Mouse (Mus musculus) urinary bladder, postnatal 0 days (tissue): ENCODE results near the gene Gcdh. TPM values are rescaled to one million over a fixed set of nuclear protein-coding genes. Genes with fewer than 3 reads are reported as not detected.

Experiments used
- microRNA-seq: library from miRNA; unstranded; fragments of <30 nt; microRNA quantifications from one replicate; pipeline ENCODE4, GENCODE M21; 2016
- polyA plus RNA-seq: library from polyadenylated mRNA; unstranded; fragments of >200 nt; fragmentation: Nextera tagmentation; extraction: Ambion mirVana; gene quantifications from 2 replicates; pipeline ENCODE4 v1.2.1, GENCODE M21; 2015

Gene Gcdh
- polyA plus RNA-seq = 14.2 and 14.6 TPM in 2 replicates

GRCm38 (mm10) chr8:84893709-84894134 is at the start of gene Gcdh:
Gene Gcdh (minus strand): TSS chr8:84893921.

GRCm38 (mm10) chr8:84936962-84937546 is 43.3 kb upstream of the Gcdh start, which contains the start of gene Mast1:
Gene Mast1 (minus strand): TSS chr8:84937359.

GRCm38 (mm10) chr8:84908421-84909161 is 14.9 kb upstream of the Gcdh start, which contains the start of gene Dnase2a:
Gene Dnase2a (plus strand): TSS chr8:84908560.

GRCm38 (mm10) chr8:84901752-84902151 is 8.0 kb upstream of the Gcdh start, which contains the start of gene Klf1:
Gene Klf1 (plus strand): TSS chr8:84901928.

GRCm38 (mm10) chr8:84871376-84872308 is 22.1 kb downstream of the Gcdh start, which contains the start of gene Syce2:
Gene Syce2 (plus strand): TSS chr8:84872111.

GRCm38 (mm10) chr8:84856864-84857441 is 36.8 kb downstream of the Gcdh start, which contains the start of gene Farsa:
Gene Farsa (plus strand): TSS chr8:84856989.

GRCm38 (mm10) chr8:84846722-84847572 is 46.8 kb downstream of the Gcdh start, which contains the start of gene Calr:
Gene Calr (minus strand): TSS chr8:84846934.

GRCm38 (mm10) chr8:84840248-84840999 is 53.3 kb downstream of the Gcdh start, which contains the start of gene Rad23a:
Gene Rad23a (minus strand): TSS chr8:84840665.

Small RNA genes within 50 kb of the gene (microRNA-seq; reads per million reads assigned to microRNA genes)
- gene Gm24197 (not detected), gene Mir7069 (not detected)

Other genes with a start within 250 kb of the Gcdh start
- gene Ier2, start 231.1 kb downstream of the Gcdh start, polyA plus RNA-seq = 47.9 and 53.9 TPM in 2 replicates
- 29.5 and 32.3 TPM in 2 replicates for gene Trmt1, start 207.6 kb downstream of the Gcdh start, polyA plus RNA-seq
- 9.3 and 10.3 TPM in 2 replicates for gene Nacc1, start 206.1 kb downstream of the Gcdh start, polyA plus RNA-seq
- 4.1 and 5.5 TPM in 2 replicates for gene Lyl1, start 192.5 kb downstream of the Gcdh start, polyA plus RNA-seq
- 2.8 and 3.3 TPM in 2 replicates for gene G430095P16Rik, start 170.9 kb downstream of the Gcdh start, polyA plus RNA-seq
- gene Nfix, start 93.6 kb downstream of the Gcdh start, polyA plus RNA-seq = 33.7 and 35.4 TPM in 2 replicates
- gene Dand5, start 71.1 kb downstream of the Gcdh start, polyA plus RNA-seq = 1.9 and 3.5 TPM in 2 replicates
- 28.0 and 29.7 TPM in 2 replicates for gene Gadd45gip1, start 62.4 kb downstream of the Gcdh start, polyA plus RNA-seq
- 83.9 and 85.7 TPM in 2 replicates for gene Rad23a, start 53.3 kb downstream of the Gcdh start, polyA plus RNA-seq
- 351 and 422 TPM in 2 replicates for gene Calr, start 47.0 kb downstream of the Gcdh start, polyA plus RNA-seq
- 41.1 and 45.6 TPM in 2 replicates for gene Farsa, start 36.9 kb downstream of the Gcdh start, polyA plus RNA-seq
- gene Syce2, start 21.8 kb downstream of the Gcdh start, polyA plus RNA-seq = 15.2 and 20.5 TPM in 2 replicates
- gene Klf1, start 8.0 kb upstream of the Gcdh start, polyA plus RNA-seq = 0.18 and 0.27 TPM in 2 replicates
- 12.4 and 16.0 TPM in 2 replicates for gene Dnase2a, start 14.6 kb upstream of the Gcdh start, polyA plus RNA-seq
- 0.29 and 0.31 TPM in 2 replicates for gene Mast1, start 43.4 kb upstream of the Gcdh start, polyA plus RNA-seq
- 0.13 TPM in 1 of 2 replicates, not detected in the other for gene Rtbdn, start 53.1 kb upstream of the Gcdh start, polyA plus RNA-seq
- gene Gm49661, start 75.5 kb upstream of the Gcdh start, polyA plus RNA-seq = 0.68 TPM in 1 of 2 replicates, not detected in the other
- 273 and 312 TPM in 2 replicates for gene Prdx2, start 75.7 kb upstream of the Gcdh start, polyA plus RNA-seq
- gene Rnaseh2a, start 75.8 kb upstream of the Gcdh start, polyA plus RNA-seq = 64.5 and 71.3 TPM in 2 replicates
- 87.6 and 102 TPM in 2 replicates for gene Junb, start 84.8 kb upstream of the Gcdh start, polyA plus RNA-seq
- gene Hook2, start 96.7 kb upstream of the Gcdh start, polyA plus RNA-seq = 20.5 and 20.7 TPM in 2 replicates
- not detected in 2 replicates for gene Best2, start 120.6 kb upstream of the Gcdh start, polyA plus RNA-seq
- 65.8 and 66.1 TPM in 2 replicates for gene Asna1, start 131.4 kb upstream of the Gcdh start, polyA plus RNA-seq
- gene Trir, start 132.9 kb upstream of the Gcdh start, polyA plus RNA-seq = 79.0 and 83.5 TPM in 2 replicates
- 23.5 and 26.1 TPM in 2 replicates for gene Tnpo2, start 143.0 kb upstream of the Gcdh start, polyA plus RNA-seq
- gene Fbxw9, start 166.1 kb upstream of the Gcdh start, polyA plus RNA-seq = 32.7 and 34.1 TPM in 2 replicates
- gene Gm5741, start 174.1 kb upstream of the Gcdh start, polyA plus RNA-seq = not detected in 2 replicates
- 35.2 and 40.8 TPM in 2 replicates for gene Dhps, start 177.8 kb upstream of the Gcdh start, polyA plus RNA-seq
- 111 and 116 TPM in 2 replicates for gene Wdr83os, start 186.8 kb upstream of the Gcdh start, polyA plus RNA-seq
- 22.6 and 23.3 TPM in 2 replicates for gene Wdr83, start 187.4 kb upstream of the Gcdh start, polyA plus RNA-seq
- 31.1 and 48.4 TPM in 2 replicates for gene Man2b1, start 189.3 kb upstream of the Gcdh start, polyA plus RNA-seq
- 1.5 and 1.9 TPM in 2 replicates for gene Zfp791, start 229.2 kb upstream of the Gcdh start, polyA plus RNA-seq